Mouse (Mus musculus): ENCODE results near the gene Smyd3. TPM values are rescaled to one million over a fixed set of nuclear protein-coding genes. Genes with fewer than 3 reads are reported as not detected.

Gene Smyd3
- polyA plus RNA-seq, 1 experiment from 2014 or later, result 30.6 TPM

DNA sequence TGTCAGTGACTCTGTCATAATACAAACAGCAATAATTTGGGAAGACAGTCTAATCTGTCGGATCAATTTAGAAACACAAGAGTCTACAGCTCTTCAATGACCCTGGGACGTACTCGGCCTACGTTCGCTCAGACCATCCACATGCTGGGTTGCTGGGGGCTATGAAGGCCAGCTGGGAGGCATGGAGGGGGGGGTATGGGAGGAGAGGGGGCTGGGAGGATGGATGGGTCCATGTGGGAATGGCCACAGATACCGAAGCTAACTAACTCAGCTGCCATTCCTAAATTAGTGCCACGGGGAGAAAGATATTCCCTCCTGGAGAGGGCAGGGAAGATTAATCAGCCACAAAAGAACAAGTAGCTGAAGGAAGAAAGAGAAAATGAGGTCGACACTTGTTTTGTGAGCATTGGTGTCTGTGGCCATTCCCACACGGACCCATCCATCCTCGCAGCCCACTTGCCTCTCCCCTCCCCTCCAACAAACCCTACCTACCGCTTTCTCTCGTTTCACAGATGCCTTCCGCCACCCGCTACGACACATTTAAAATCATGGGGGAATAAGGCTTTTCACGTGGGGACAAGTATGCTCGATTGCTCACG is 411.6 kb downstream of the Smyd3 start:
- ATAC-seq, result peak; percentile 54; the same call in 1 of the 2 replicates
- Histone ChIP-seq H3K4me3 (ENCODE audit: low read depth, low read length) (no peak overlapping the region), H3K27me3 (ENCODE audit: control insufficient read depth, insufficient read depth, low read depth, low read length) (peaks cover 2% of the 10 kb centered on the region; the same call in 1 of the 2 replicates), H3K4me1 (ENCODE audit: control insufficient read depth, insufficient read depth, low read length) (peaks cover 13% of the 10 kb centered on the region), H3K9ac (ENCODE audit: low read depth, low read length) (no peak overlapping the region), H3K27ac (ENCODE audit: low read length) (no peak overlapping the region), H3K9me3 (replicated peaks; ENCODE audit: control insufficient read depth, low read length, poor library complexity, severe bottlenecking) (no peaks in the 10 kb centered on the region), H3K4me2 (ENCODE audit: low read length) (peak overlapping the region; percentile 25; the same call in 1 of the 2 replicates), H3K36me3 (ENCODE audit: control insufficient read depth, insufficient read depth, low read length) (no peaks in the 10 kb centered on the region)
- 19% methylated on average over 18 of the region's 18 CpGs for WGBS

GRCm38 (mm10) chr1:179104447-179104846 is 413.4 kb downstream of the Smyd3 start:
- Histone ChIP-seq H3K27me3 (ENCODE audit: control insufficient read depth, insufficient read depth, low read depth, low read length) (peaks cover 2% of the 10 kb centered on the region; the same call in 1 of the 2 replicates), H3K4me2 (ENCODE audit: low read length) (no peak overlapping the region), H3K4me1 (ENCODE audit: control insufficient read depth, insufficient read depth, low read length) (peaks cover 13% of the 10 kb centered on the region), H3K4me3 (ENCODE audit: low read depth, low read length) (no peak overlapping the region), H3K9me3 (replicated peaks; ENCODE audit: control insufficient read depth, low read length, poor library complexity, severe bottlenecking) (no peaks in the 10 kb centered on the region), H3K9ac (ENCODE audit: low read depth, low read length) (no peak overlapping the region), H3K27ac (ENCODE audit: low read length) (no peak overlapping the region), H3K36me3 (ENCODE audit: control insufficient read depth, insufficient read depth, low read length) (no peaks in the 10 kb centered on the region)
- WGBS, result 93% methylated on average over 8 of the region's 8 CpGs
- no peak for ATAC-seq

DNA sequence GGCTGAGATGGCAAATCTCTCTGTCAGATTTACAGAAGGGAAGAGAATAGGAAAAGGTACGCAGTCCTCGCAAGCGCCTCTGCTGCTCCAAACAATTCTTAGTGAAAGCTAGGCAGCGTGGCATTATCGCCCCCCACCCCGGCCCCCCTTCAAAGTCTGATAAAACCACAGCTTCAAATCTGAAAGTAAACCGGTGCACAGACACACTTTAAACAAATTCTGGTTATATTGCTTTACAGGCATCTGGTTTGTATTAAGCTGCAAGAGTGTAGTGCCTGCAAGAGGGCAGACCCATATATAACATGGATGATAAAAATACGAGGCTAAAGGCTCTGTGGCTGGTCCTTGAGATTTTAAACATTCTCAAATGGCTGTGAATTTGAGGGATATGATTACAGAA is 420.8 kb downstream of the Smyd3 start:
- 83% methylated on average over 8 of the region's 8 CpGs for WGBS
- Histone ChIP-seq H3K27me3 (ENCODE audit: control insufficient read depth, insufficient read depth, low read depth, low read length) (no peaks in the 10 kb centered on the region), H3K4me3 (ENCODE audit: low read depth, low read length) (no peak overlapping the region), H3K9ac (ENCODE audit: low read depth, low read length) (no peak overlapping the region), H3K9me3 (replicated peaks; ENCODE audit: control insufficient read depth, low read length, poor library complexity, severe bottlenecking) (no peaks in the 10 kb centered on the region), H3K27ac (ENCODE audit: low read length) (no peak overlapping the region), H3K4me2 (ENCODE audit: low read length) (no peak overlapping the region), H3K4me1 (ENCODE audit: control insufficient read depth, insufficient read depth, low read length) (no peaks in the 10 kb centered on the region), H3K36me3 (ENCODE audit: control insufficient read depth, insufficient read depth, low read length) (no peaks in the 10 kb centered on the region)
- no peak for ATAC-seq

GRCm38 (mm10) chr1:179096323-179096722 is 421.5 kb downstream of the Smyd3 start:
- ATAC-seq, result no peak
- 58% methylated on average over 5 of the region's 5 CpGs for WGBS
- no peaks in the 10 kb centered on the region for H3K36me3 ChIP-seq (ENCODE audit: control insufficient read depth, insufficient read depth, low read length)

DNA sequence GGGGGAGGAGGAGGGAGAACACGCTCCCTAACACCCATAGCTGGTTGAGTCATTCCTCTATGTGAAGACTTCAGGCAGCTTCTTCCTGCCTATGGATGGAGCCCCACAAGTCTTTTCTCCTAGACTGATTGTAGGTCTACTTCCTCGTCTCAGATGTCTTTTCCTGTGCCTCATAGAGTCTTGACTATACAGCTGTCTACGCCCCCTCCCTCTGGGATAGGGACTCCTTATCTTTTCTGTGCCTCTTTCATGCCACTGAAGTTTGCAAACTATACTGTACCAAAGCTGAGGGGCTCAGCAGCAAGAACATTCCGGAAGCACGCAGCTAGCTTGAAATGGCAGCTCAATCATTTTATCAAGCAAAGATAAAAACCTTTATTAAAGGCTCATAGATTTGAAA is 428.7 kb downstream of the Smyd3 start:
- no peak overlapping the region for H3K9ac ChIP-seq (ENCODE audit: low read depth, low read length)
- 83% methylated on average over 5 of the region's 5 CpGs for WGBS
- no peak overlapping the region for H3K4me2 ChIP-seq (ENCODE audit: low read length)
- H3K27me3 ChIP-seq (ENCODE audit: control insufficient read depth, insufficient read depth, low read depth, low read length), result no peaks in the 10 kb centered on the region
- no peaks in the 10 kb centered on the region for H3K36me3 ChIP-seq (ENCODE audit: control insufficient read depth, insufficient read depth, low read length)
- H3K9me3 ChIP-seq (replicated peaks; ENCODE audit: control insufficient read depth, low read length, poor library complexity, severe bottlenecking), result no peaks in the 10 kb centered on the region
- H3K4me3 ChIP-seq (ENCODE audit: low read depth, low read length), result no peak overlapping the region
- no peaks in the 10 kb centered on the region for H3K4me1 ChIP-seq (ENCODE audit: control insufficient read depth, insufficient read depth, low read length)
- ATAC-seq, result no peak
- no peak overlapping the region for H3K27ac ChIP-seq (ENCODE audit: low read length)

More at GRCm38 (mm10) chr1:179096323-179096722, 421.5 kb downstream of the Smyd3 start:
- H3K27me3 ChIP-seq (ENCODE audit: control insufficient read depth, insufficient read depth, low read depth, low read length), result no peaks in the 10 kb centered on the region
- H3K4me3 ChIP-seq (ENCODE audit: low read depth, low read length), result no peak overlapping the region
- no peak overlapping the region for H3K4me2 ChIP-seq (ENCODE audit: low read length)
- no peaks in the 10 kb centered on the region for H3K4me1 ChIP-seq (ENCODE audit: control insufficient read depth, insufficient read depth, low read length)
- H3K9me3 ChIP-seq (replicated peaks; ENCODE audit: control insufficient read depth, low read length, poor library complexity, severe bottlenecking), result no peaks in the 10 kb centered on the region
- no peak overlapping the region for H3K27ac ChIP-seq (ENCODE audit: low read length)
- no peak overlapping the region for H3K9ac ChIP-seq (ENCODE audit: low read depth, low read length)

DNA sequence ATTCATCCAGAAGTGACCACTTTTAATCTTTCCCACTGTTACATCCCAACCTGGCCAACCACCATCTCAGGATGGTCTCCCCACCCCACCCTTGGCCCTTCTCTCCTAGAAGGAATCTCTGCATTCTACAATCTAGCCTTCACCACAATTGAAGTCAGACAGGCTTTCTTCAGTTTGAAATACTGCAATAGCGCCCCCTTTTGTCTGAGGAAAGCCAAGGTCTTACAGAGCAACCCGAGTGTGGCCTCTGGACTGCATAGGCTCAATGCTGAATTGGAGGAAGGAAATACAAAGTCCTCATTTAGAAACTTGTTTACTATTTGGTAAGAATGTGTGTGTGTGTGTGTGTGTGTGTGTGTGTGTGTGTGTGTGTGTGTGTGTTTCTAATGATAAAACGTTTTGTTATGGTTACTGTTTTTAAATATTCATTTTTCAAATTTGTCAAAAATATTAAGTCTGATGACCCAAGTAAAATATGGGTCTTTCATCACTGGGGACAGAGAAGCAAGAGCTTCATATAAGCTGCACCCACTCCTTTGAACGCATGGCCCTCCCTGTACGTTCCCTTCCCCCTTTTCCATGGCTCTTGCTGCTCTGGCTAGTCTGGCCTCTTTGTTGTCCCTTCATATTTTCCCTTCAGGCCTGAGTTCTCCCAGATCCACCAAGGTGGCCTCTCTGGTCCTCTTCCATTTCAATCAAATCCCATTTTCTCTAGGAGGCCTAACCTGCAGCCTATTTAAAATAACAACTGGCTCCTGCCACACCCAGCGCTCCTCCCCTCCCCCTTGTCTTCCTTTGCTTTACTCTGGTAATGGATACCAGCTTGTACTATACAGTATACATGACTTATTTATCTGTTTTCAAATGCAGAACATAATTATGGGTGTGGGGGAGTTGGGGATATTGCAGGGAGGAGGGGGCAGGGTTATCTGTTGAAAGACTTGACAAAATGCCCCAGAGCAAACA is 430.5 kb downstream of the Smyd3 start:
- WGBS, result 63% methylated on average over 6 of the region's 6 CpGs
- no peak overlapping the region for H3K27ac ChIP-seq (ENCODE audit: low read length)
- H3K4me2 ChIP-seq (ENCODE audit: low read length), result no peak overlapping the region
- no peaks in the 10 kb centered on the region for H3K4me1 ChIP-seq (ENCODE audit: control insufficient read depth, insufficient read depth, low read length)
- H3K27me3 ChIP-seq (ENCODE audit: control insufficient read depth, insufficient read depth, low read depth, low read length), result no peaks in the 10 kb centered on the region
- no peaks in the 10 kb centered on the region for H3K36me3 ChIP-seq (ENCODE audit: control insufficient read depth, insufficient read depth, low read length)
- no peak for ATAC-seq
- no peak overlapping the region for H3K4me3 ChIP-seq (ENCODE audit: low read depth, low read length)
- H3K9me3 ChIP-seq (replicated peaks; ENCODE audit: control insufficient read depth, low read length, poor library complexity, severe bottlenecking), result no peaks in the 10 kb centered on the region
- H3K9ac ChIP-seq (ENCODE audit: low read depth, low read length), result no peak overlapping the region

GRCm38 (mm10) chr1:179086208-179086607 is 431.6 kb downstream of the Smyd3 start:
- Histone ChIP-seq H3K9ac (ENCODE audit: low read depth, low read length) (no peak overlapping the region), H3K4me3 (ENCODE audit: low read depth, low read length) (no peak overlapping the region), H3K27ac (ENCODE audit: low read length) (no peak overlapping the region), H3K27me3 (ENCODE audit: control insufficient read depth, insufficient read depth, low read depth, low read length) (no peaks in the 10 kb centered on the region), H3K4me1 (ENCODE audit: control insufficient read depth, insufficient read depth, low read length) (no peaks in the 10 kb centered on the region), H3K4me2 (ENCODE audit: low read length) (no peak overlapping the region), H3K36me3 (ENCODE audit: control insufficient read depth, insufficient read depth, low read length) (no peaks in the 10 kb centered on the region), H3K9me3 (replicated peaks; ENCODE audit: control insufficient read depth, low read length, poor library complexity, severe bottlenecking) (no peaks in the 10 kb centered on the region)
- WGBS, result 91% methylated on average over 7 of the region's 7 CpGs
- ATAC-seq, result no peak

GRCm38 (mm10) chr1:179083098-179083497 is 434.7 kb downstream of the Smyd3 start:
- WGBS, result 74% methylated on average over 5 of the region's 5 CpGs
- Histone ChIP-seq H3K36me3 (ENCODE audit: control insufficient read depth, insufficient read depth, low read length) (no peaks in the 10 kb centered on the region), H3K9me3 (replicated peaks; ENCODE audit: control insufficient read depth, low read length, poor library complexity, severe bottlenecking) (no peaks in the 10 kb centered on the region), H3K4me1 (ENCODE audit: control insufficient read depth, insufficient read depth, low read length) (no peaks in the 10 kb centered on the region), H3K27me3 (ENCODE audit: control insufficient read depth, insufficient read depth, low read depth, low read length) (no peaks in the 10 kb centered on the region), H3K27ac (ENCODE audit: low read length) (no peak overlapping the region), H3K4me2 (ENCODE audit: low read length) (no peak overlapping the region), H3K4me3 (ENCODE audit: low read depth, low read length) (no peak overlapping the region), H3K9ac (ENCODE audit: low read depth, low read length) (no peak overlapping the region)
- no peak for ATAC-seq

- no peaks in the 10 kb centered on the region for H3K9me3 ChIP-seq (replicated peaks; ENCODE audit: control insufficient read depth, low read length, poor library complexity, severe bottlenecking)
- H3K4me3 ChIP-seq (ENCODE audit: low read depth, low read length), result no peak overlapping the region
- no peaks in the 10 kb centered on the region for H3K27me3 ChIP-seq (ENCODE audit: control insufficient read depth, insufficient read depth, low read depth, low read length)
- H3K4me1 ChIP-seq (ENCODE audit: control insufficient read depth, insufficient read depth, low read length), result no peaks in the 10 kb centered on the region
- no peak for ATAC-seq
- H3K36me3 ChIP-seq (ENCODE audit: control insufficient read depth, insufficient read depth, low read length), result no peaks in the 10 kb centered on the region
- no peak overlapping the region for H3K27ac ChIP-seq (ENCODE audit: low read length)
- H3K9ac ChIP-seq (ENCODE audit: low read depth, low read length), result no peak overlapping the region
- H3K4me2 ChIP-seq (ENCODE audit: low read length), result no peak overlapping the region
- 90% methylated on average over 7 of the region's 7 CpGs for WGBS
These were observed 444.0 kb downstream of the Smyd3 start for GRCm38 (mm10) chr1:179073846-179074245.

Measured in midbrain, embryonic 16.5 days (tissue).